Mouse (Mus musculus): ENCODE data around the gene Mplkip.

GRCm38 (mm10) chr13:17671122-17671521 is 23.9 kb upstream of the Mplkip start:
- no peak for TF ChIP-seq CTCF (IDR thresholded peaks at IDR 0.05; ENCODE audit: low read depth, low read length)
- no peak for TF ChIP-seq EP300 (IDR thresholded peaks at IDR 0.05; ENCODE audit: insufficient read depth, low read depth, low read length)
- TF ChIP-seq POLR2A (IDR thresholded peaks at IDR 0.05; ENCODE audit: insufficient read depth, low read length), result no peak
